Mouse (Mus musculus) CH12.LX (cell line): Measurements from ENCODE around the gene 4933424G06Rik. TPM values are rescaled to one million over a fixed set of nuclear protein-coding genes. Genes with fewer than 3 reads are reported as not detected.

Source experiments
- DNase-seq: peaks from one replicate; pipeline ENCODE4 v3.0.0-alpha.2; 2013; ENCODE audit errors: extremely low read depth
- H3K27ac ChIP-seq: 2 replicates; pipeline ENCODE4 v1.5.1; 2012; ENCODE audit warnings: low read depth, mild to moderate bottlenecking, control low read depth, moderate library complexity; ENCODE audit not compliant: insufficient read depth
- H3K27me3 ChIP-seq: replicated peaks from 2 replicates; pipeline ENCODE3; 2012; ENCODE audit warnings: inconsistent platforms
- H3K36me3 ChIP-seq, 2 experiments: replicated peaks in 1 of 2; 2 replicates each; pipeline versions ENCODE3 to v1.6.1; 2012; ENCODE audit warnings: inconsistent platforms in 1 of 2, low read length in 1 of 2, mild to moderate bottlenecking in 1 of 2, mixed read lengths in 1 of 2, moderate library complexity in 1 of 2; ENCODE audit not compliant: control insufficient read depth in 1 of 2, insufficient read depth in 1 of 2
- H3K4me1 ChIP-seq, 2 experiments: 2 replicates each; pipeline ENCODE4 v1.6.1; 2012; ENCODE audit warnings: inconsistent platforms in 1 of 2, moderate library complexity in 1 of 2; ENCODE audit not compliant: insufficient read depth in 2 of 2, control insufficient read depth in 1 of 2
- H3K4me2 ChIP-seq: 2 replicates; pipeline ENCODE4 v1.6.1; 2012; ENCODE audit warnings: low read depth, mild to moderate bottlenecking, control low read depth; ENCODE audit not compliant: poor library complexity, insufficient read depth, severe bottlenecking
- H3K4me3 ChIP-seq, 3 experiments: fragments of 150-350 bp in 1 of 3; sonication (generic) in 1 of 3; replicated peaks in 1 of 3; 2 replicates each; pipeline versions ENCODE3 to v1.5.1; 2011 to 2012; ENCODE audit warnings: low read depth in 2 of 3, low read length in 2 of 3, mild to moderate bottlenecking in 2 of 3, moderate library complexity in 2 of 3, control low read depth in 1 of 3, improper control_type of control experiment in 1 of 3, inconsistent platforms in 1 of 3, mixed read lengths in 1 of 3; ENCODE audit not compliant: poor library complexity in 1 of 3
- H3K79me2 ChIP-seq: replicated peaks from 2 replicates; pipeline ENCODE4 v1.6.1; 2012; ENCODE audit warnings: mild to moderate bottlenecking, moderate library complexity; ENCODE audit not compliant: control insufficient read depth, poor library complexity, insufficient read depth, severe bottlenecking; ENCODE audit errors: extremely low read depth
- H3K9ac ChIP-seq: 2 replicates; pipeline ENCODE4 v1.6.1; 2012; ENCODE audit warnings: low read depth, mild to moderate bottlenecking, control low read depth, moderate library complexity; ENCODE audit not compliant: insufficient read depth
- H3K9me3 ChIP-seq: replicated peaks from 2 replicates; pipeline ENCODE3; 2012; ENCODE audit warnings: low read length, inconsistent platforms, mixed read lengths
- BHLHE40 ChIP-seq: IDR thresholded peaks from 2 replicates; pipeline ENCODE4 v1.6.1; 2011; ENCODE audit warnings: mild to moderate bottlenecking, low read depth, low read length, improper control_type of control experiment
- CTCF ChIP-seq, 2 experiments: IDR thresholded peaks in 1 of 2; conservative IDR thresholded peaks in 1 of 2; 2 replicates each; pipeline ENCODE4 v1.5.1; 2011 to 2012; ENCODE audit warnings: low read depth in 2 of 2, low read length in 2 of 2, improper control_type of control experiment in 1 of 2, inconsistent platforms in 1 of 2, mild to moderate bottlenecking in 1 of 2, moderate library complexity in 1 of 2
- ELF1 ChIP-seq: IDR thresholded peaks from 2 replicates; pipeline ENCODE4 v1.6.1; 2014; ENCODE audit warnings: low read depth, mild to moderate bottlenecking, inconsistent platforms, low read length, improper control_type of control experiment
- EP300 ChIP-seq: IDR thresholded peaks from 2 replicates; pipeline ENCODE4 v1.6.1; 2011; ENCODE audit warnings: low read length, improper control_type of control experiment
- IRF4 ChIP-seq: IDR thresholded peaks from 2 replicates; pipeline ENCODE4 v1.6.1; 2014; ENCODE audit warnings: low read depth, mild to moderate bottlenecking, inconsistent platforms, low read length, improper control_type of control experiment
- JUND ChIP-seq: conservative IDR thresholded peaks from 2 replicates; pipeline ENCODE4 v1.6.1; 2011; ENCODE audit warnings: low read depth, low read length, improper control_type of control experiment
- KAT2A ChIP-seq: IDR thresholded peaks from 2 replicates; pipeline ENCODE4 v1.6.1; 2012; ENCODE audit warnings: low read length, improper control_type of control experiment, inconsistent platforms; ENCODE audit not compliant: insufficient replicate concordance
- MAFK ChIP-seq: IDR thresholded peaks from 2 replicates; pipeline ENCODE4 v1.6.1; 2011; ENCODE audit warnings: low read length, improper control_type of control experiment; ENCODE audit not compliant: insufficient replicate concordance
- MXI1 ChIP-seq: IDR thresholded peaks from 2 replicates; pipeline ENCODE4 v1.6.1; 2011; ENCODE audit warnings: mild to moderate bottlenecking, low read depth, low read length, improper control_type of control experiment
- RAD21 ChIP-seq: IDR thresholded peaks from 2 replicates; pipeline ENCODE4 v1.6.1; 2011; ENCODE audit warnings: low read depth, mild to moderate bottlenecking, low read length, improper control_type of control experiment, moderate library complexity
- SIN3A ChIP-seq: IDR thresholded peaks from 2 replicates; pipeline ENCODE4 v1.6.1; 2012; ENCODE audit warnings: low read length, improper control_type of control experiment, inconsistent platforms
- SMC3 ChIP-seq: IDR thresholded peaks from 2 replicates; pipeline ENCODE4 v1.6.1; 2011; ENCODE audit warnings: low read depth, low read length, improper control_type of control experiment
- TCF12 ChIP-seq: IDR thresholded peaks from 2 replicates; pipeline ENCODE4 v1.6.1; 2014; ENCODE audit warnings: low read depth, mild to moderate bottlenecking, inconsistent platforms, low read length, improper control_type of control experiment
- USF2 ChIP-seq: conservative IDR thresholded peaks from 2 replicates; pipeline ENCODE4 v1.6.1; 2011; ENCODE audit warnings: low read depth, low read length, improper control_type of control experiment
- dilution Hi-C: fragments of 300-500 bp; cut with MboI; formaldehyde crosslinking; loops from 2 replicates; pipeline ENCODE4 v1.14.3; 2020; ENCODE audit warnings: low sequenced_read_pairs; ENCODE audit not compliant: extremely low pct_unique_long_range_greater_than_20kb, extremely low pct_ligation_motif_present
- in situ Hi-C: fragments of 300-500 bp; cut with MboI; formaldehyde crosslinking; loops from 3 replicates; pipeline ENCODE4 v1.14.3; 2019; ENCODE audit warnings: low sequenced_read_pairs, low pct_ligation_motif_present, low pct_unique_long_range_greater_than_20kb, mixed read lengths
- polyA plus RNA-seq: library from polyadenylated mRNA; unstranded; fragments of >175 nt; gene quantifications from 2 replicates; pipeline ENCODE4 v1.2.1, GENCODE M21; 2012; ENCODE audit warnings: low read depth; ENCODE audit not compliant: insufficient read length
- total RNA-seq, 2 experiments: library from RNA; depleted of rRNA; stranded (reverse); fragments of 300-350 nt in 1 of 2; fragments of >200 nt in 1 of 2; gene quantifications; 2 replicates each; pipeline ENCODE4 v1.2.3; 2012 to 2014

Gene 4933424G06Rik
- total and polyA plus RNA-seq, 3 experiments: not detected

GRCm38 (mm10) chr1:36782476-36782875 lies 72.5 kb downstream of the 4933424G06Rik start:
- Histone ChIP-seq H3K27me3 (no peaks in the 10 kb centered on the region), H3K9ac (no peak overlapping the region), H3K9me3 (peaks cover under 1% of the 10 kb centered on the region), H3K36me3 (no peaks in the 10 kb centered on the region), H3K79me2 (no peaks in the 10 kb centered on the region), H3K27ac (no peak overlapping the region), H3K4me3 (no peak overlapping the region), H3K4me1 (no peaks in the 10 kb centered on the region; a peak in 1 of 4 replicates), H3K4me2 (no peak overlapping the region)
- dilution Hi-C loops: no loop called here
- TF ChIP-seq KAT2A: no peak
- TF ChIP-seq TCF12: no peak
- TF ChIP-seq CTCF (conservative IDR thresholded peaks at IDR 0.05 in 1 of 2, IDR thresholded peaks at IDR 0.05 in 1 of 2; ENCODE audit: low read depth in 2 of 2, low read length in 2 of 2): 0 out of 4 replicates have a peak, but pooled peaks of 1 of the 2 experiments have one; percentile 3
- TF ChIP-seq BHLHE40: no peak
- TF ChIP-seq USF2: no peak
- TF ChIP-seq EP300: no peak
- TF ChIP-seq MXI1: no peak
- TF ChIP-seq IRF4: no peak
- in situ Hi-C loops: loop anchor here (10.0 to 25.0 kb wide), 2 partner anchors 462 to 855 kb away; no protein-coding TSS in a partner anchor
- DNase-seq: no peak

GRCm38 (mm10) chr1:36784365-36785134 lies 74.6 kb downstream of the 4933424G06Rik start:
- H3K4me1 ChIP-seq: no peaks in the 10 kb centered on the region; a peak in 1 of 4 replicates
- H3K9ac ChIP-seq: no peak overlapping the region
- H3K4me3 ChIP-seq: peak overlapping the region in 1 of 3 experiments; percentile 6
- peak; percentile 48 for DNase-seq
- no peaks in the 10 kb centered on the region for H3K9me3 ChIP-seq
- peak overlapping the region; percentile 80 for H3K4me2 ChIP-seq
- no peaks in the 10 kb centered on the region for H3K79me2 ChIP-seq
- H3K27me3 ChIP-seq: no peaks in the 10 kb centered on the region
- TF ChIP-seq CTCF (conservative IDR thresholded peaks at IDR 0.05 in 1 of 2, IDR thresholded peaks at IDR 0.05 in 1 of 2; ENCODE audit: low read depth in 2 of 2, low read length in 2 of 2) (peak; percentile 38 to 90; a peak in 3 of 4 replicates), SMC3 (peak; percentile 83), MAFK (no peak), KAT2A (no peak), RAD21 (peak; percentile 91)
- in situ Hi-C loops (loop anchor here (10.0 to 25.0 kb wide), 2 partner anchors 460 to 853 kb away; no protein-coding TSS in a partner anchor), dilution Hi-C loops (no loop called here)
- no peaks in the 10 kb centered on the region for H3K36me3 ChIP-seq
- no peak overlapping the region for H3K27ac ChIP-seq

- Histone ChIP-seq H3K79me2 (no peaks in the 10 kb centered on the region), H3K9me3 (no peaks in the 10 kb centered on the region), H3K9ac (no peak overlapping the region), H3K4me3 (no peak overlapping the region), H3K4me2 (peak overlapping the region; percentile 80), H3K36me3 (no peaks in the 10 kb centered on the region), H3K27me3 (no peaks in the 10 kb centered on the region), H3K27ac (no peak overlapping the region), H3K4me1 (no peaks in the 10 kb centered on the region; a peak in 1 of 4 replicates)
- TF ChIP-seq KAT2A (no peak), SIN3A (no peak), JUND (no peak), CTCF (conservative IDR thresholded peaks at IDR 0.05 in 1 of 2, IDR thresholded peaks at IDR 0.05 in 1 of 2; ENCODE audit: low read depth in 2 of 2, low read length in 2 of 2) (no peak), ELF1 (no peak), MXI1 (no peak)
- no peak for DNase-seq
- dilution Hi-C loops: no loop called here
- in situ Hi-C loops: loop anchor here (10.0 to 25.0 kb wide), 2 partner anchors 460 to 852 kb away; no protein-coding TSS in a partner anchor
Measured at GRCm38 (mm10) chr1:36785238-36785641, 75.3 kb downstream of the 4933424G06Rik start.
